Mouse (Mus musculus) common myeloid progenitor, adult 5-6 weeks (primary cell): ENCODE measurements around the gene Fam170b. TPM values are rescaled to one million over a fixed set of nuclear protein-coding genes. Genes with fewer than 3 reads are reported as not detected.

Source experiments
- total RNA-seq: library from RNA; stranded (forward); fragments of 200-1000, 187-1606 nt; gene quantifications from 2 replicates; pipeline ENCODE4 v1.2.3, GENCODE M21; 2017

Gene Fam170b
- total RNA-seq, 1 experiment from 2014 or later: not detected

Other genes with a start within 250 kb of the Fam170b start
- not detected in 2 replicates for gene Prrxl1, start 234.6 kb upstream of the Fam170b start, total RNA-seq
- gene 3425401B19Rik, start 148.7 kb upstream of the Fam170b start, total RNA-seq: not detected in 2 replicates
- gene Tmem273, start 48.0 kb upstream of the Fam170b start, total RNA-seq: 2.3 and 5.5 TPM in 2 replicates
- gene Vstm4, start 22.8 kb downstream of the Fam170b start, total RNA-seq: not detected in 2 replicates
- 0.27 TPM in 1 of 2 replicates, not detected in the other for gene Lrrc18, start 157.4 kb downstream of the Fam170b start, total RNA-seq